Mouse (Mus musculus) limb, embryonic 12.5 days (tissue): ENCODE measurements around the gene Esyt3. TPM values are rescaled to one million over a fixed set of nuclear protein-coding genes. Genes with fewer than 3 reads are reported as not detected.

Experiments used
- ATAC-seq: fragments of 200-750 bp; cut with Nextera tagmentation; 2 replicates; pipeline ENCODE4 v1.8.0; 2017; ENCODE audit warnings: low read depth, moderate TSS enrichment; ENCODE audit not compliant: insufficient number of reproducible peaks, insufficient read depth, low FRiP score, low TSS enrichment
- H3K27ac ChIP-seq: fragments of 300-500 bp; sonication (generic); 2 replicates; pipeline ENCODE4 v1.5.1; 2016; ENCODE audit warnings: mild to moderate bottlenecking, moderate library complexity
- H3K27me3 ChIP-seq: fragments of 300-500 bp; sonication (generic); 2 replicates; pipeline ENCODE4 v1.6.1; 2016; ENCODE audit warnings: mild to moderate bottlenecking, moderate library complexity
- H3K36me3 ChIP-seq: fragments of 300-500 bp; sonication (generic); 2 replicates; pipeline ENCODE4 v1.6.1; 2016; ENCODE audit warnings: mild to moderate bottlenecking, moderate library complexity
- H3K4me1 ChIP-seq: fragments of 300-500 bp; sonication (generic); replicated peaks from 2 replicates; pipeline ENCODE4 v1.6.1; 2016
- H3K4me2 ChIP-seq: fragments of 300-500 bp; sonication (generic); 2 replicates; pipeline ENCODE4 v1.6.1; 2016; ENCODE audit warnings: mild to moderate bottlenecking, moderate library complexity
- H3K4me3 ChIP-seq: fragments of 300-500 bp; sonication (generic); replicated peaks from 2 replicates; pipeline ENCODE4 v1.5.1; 2016; ENCODE audit warnings: mild to moderate bottlenecking
- H3K9ac ChIP-seq: fragments of 300-500 bp; sonication (generic); replicated peaks from 2 replicates; pipeline ENCODE4 v1.6.1; 2016; ENCODE audit warnings: mild to moderate bottlenecking, moderate library complexity
- H3K9me3 ChIP-seq: fragments of 300-500 bp; sonication (generic); 2 replicates; pipeline ENCODE4 v1.6.1; 2016; ENCODE audit warnings: mild to moderate bottlenecking, moderate library complexity
- WGBS: fragments of 180-500 bp; shearing (Covaris S2); methylation state at CpG from one replicate; pipeline ENCODE4 v1.1.7; 2016; 5-methylcytosine and 5-hydroxymethylcytosine counted together
- polyA plus RNA-seq: library from polyadenylated mRNA; unstranded; fragments of >200 nt; fragmentation: Nextera tagmentation; extraction: Ambion mirVana; gene quantifications from 2 replicates; pipeline ENCODE4 v1.2.1, GENCODE M21; 2016

Esyt3 gene
- polyA plus RNA-seq, result 0.37 and 0.63 TPM in 2 replicates

DNA sequence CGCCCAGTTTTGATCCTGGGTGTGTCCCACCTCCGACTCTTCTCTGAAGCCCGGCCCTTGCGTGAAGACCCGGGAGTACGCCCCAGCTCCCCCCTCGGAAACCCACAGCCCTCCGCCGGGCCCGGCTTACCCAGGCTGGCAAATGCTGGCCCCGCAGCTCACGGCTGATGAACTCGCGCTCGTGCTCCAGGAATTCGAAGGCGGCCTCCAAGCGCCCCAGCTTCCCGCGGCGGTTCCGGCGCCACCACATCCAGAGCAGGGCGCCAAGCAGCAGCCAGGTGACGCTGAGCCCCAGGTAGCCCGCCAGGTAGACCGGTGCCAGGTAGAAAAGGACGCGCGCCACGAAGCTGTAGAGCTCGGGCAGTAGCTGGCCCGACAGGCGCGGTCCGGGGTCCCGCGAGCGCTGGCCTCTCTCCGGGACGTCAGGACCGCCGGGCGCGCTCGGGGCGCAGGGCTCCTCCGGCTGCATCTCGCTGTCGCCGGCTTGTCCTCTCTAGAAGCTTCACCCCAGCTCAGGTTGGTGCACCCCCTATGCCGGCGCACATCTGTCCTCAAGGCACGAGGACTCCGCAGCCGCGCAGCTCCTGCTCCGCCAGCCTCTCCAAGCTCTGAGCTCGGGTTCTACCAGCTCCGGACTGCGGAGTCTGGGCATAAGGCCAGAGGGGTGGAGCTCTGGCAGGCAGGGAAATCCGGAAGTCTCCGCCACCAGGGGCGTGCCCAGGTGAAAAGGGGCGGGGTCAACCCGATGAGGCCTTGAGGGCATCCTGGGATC, at the start of gene Esyt3:
Gene Esyt3 (minus strand): TSS at position 637 of the 772 bp plus-strand sequence.
- Histone ChIP-seq H3K4me2 (peak within 1 kb of the TSS; percentile 93), H3K4me1 (peaks cover 13% of the 10 kb centered on the region), H3K27ac (no peak within 1 kb of the TSS), H3K4me3 (peak within 1 kb of the TSS; percentile 48), H3K36me3 (no peaks in the 10 kb centered on the region), H3K27me3 (peaks cover 57% of the 10 kb centered on the region), H3K9ac (peak within 1 kb of the TSS; percentile 50; the same call in 1 of the 2 replicates), H3K9me3 (no peaks in the 10 kb centered on the region)
- peak; percentile 62; the same call in 1 of the 2 replicates for ATAC-seq
- under 1% methylated on average over 66 of the region's 66 CpGs for WGBS

DNA sequence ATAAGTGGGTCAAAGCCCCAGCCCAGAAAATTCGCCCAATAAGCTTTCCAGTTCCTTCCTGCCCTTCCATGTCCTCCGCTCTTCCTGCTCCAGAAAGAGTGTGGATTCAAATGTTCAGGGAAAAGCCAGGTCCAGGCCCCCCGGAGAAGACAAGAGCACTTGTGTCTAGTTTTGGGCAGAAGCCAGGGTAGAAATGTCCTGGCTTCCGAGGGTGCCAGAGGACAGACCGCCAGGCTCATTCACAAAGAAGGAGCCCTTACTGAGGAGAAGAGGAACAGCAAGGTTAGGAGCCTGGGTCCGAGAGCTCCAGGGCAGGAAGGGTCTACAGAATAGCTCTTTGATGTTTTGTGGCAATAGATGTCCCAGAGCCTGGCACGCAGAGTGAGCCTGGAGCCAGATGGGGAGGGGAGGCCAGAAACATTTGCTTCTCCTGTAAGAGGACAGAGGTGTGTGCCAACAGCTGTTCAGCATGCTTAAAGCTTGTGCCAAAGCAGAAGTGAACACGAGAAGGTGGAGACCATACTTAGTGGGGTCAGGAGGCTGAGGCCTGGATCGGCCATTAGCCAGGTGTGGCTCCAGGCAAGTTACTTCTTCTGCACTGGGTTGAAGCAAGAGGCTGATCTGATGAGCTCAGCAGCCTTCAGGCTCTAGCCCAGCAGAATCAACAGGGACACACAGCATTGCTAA, 43.1 kb upstream of the Esyt3 start:
- WGBS, result 70% methylated on average over 9 of the region's 9 CpGs
- no peak overlapping the region for H3K27ac ChIP-seq

DNA sequence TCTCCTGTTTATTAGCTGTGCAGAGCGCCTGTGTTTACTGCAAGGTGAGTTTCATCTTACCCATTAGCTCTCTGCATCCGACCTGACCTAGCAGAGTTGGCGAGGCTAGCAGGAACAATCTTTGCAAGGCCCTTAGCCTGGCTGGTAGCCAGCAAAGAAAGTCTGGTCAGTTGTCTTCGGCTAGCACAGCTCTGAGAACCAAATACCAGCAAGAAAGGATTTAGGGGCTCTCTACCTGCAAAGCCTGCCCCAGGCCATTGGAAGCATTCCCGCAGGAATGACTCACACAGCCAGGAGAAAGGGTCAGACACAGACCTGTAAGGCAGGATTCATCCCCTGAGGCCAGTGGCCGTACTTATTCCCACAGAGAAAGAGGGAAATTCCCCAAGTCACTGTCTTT, 42.4 kb upstream of the Esyt3 start:
- no peak for ATAC-seq
- WGBS, result 52% methylated on average over 6 of the region's 6 CpGs

More for the DNA sequence above, 43.1 kb upstream of the Esyt3 start:
- Histone ChIP-seq H3K27me3 (no peaks in the 10 kb centered on the region), H3K4me3 (no peak overlapping the region), H3K4me1 (peaks cover 11% of the 10 kb centered on the region; the same call in 1 of the 2 replicates), H3K4me2 (no peak overlapping the region), H3K9ac (no peak overlapping the region), H3K9me3 (no peaks in the 10 kb centered on the region), H3K36me3 (peaks cover 9% of the 10 kb centered on the region; the same call in 1 of the 2 replicates)
- ATAC-seq, result no peak

DNA sequence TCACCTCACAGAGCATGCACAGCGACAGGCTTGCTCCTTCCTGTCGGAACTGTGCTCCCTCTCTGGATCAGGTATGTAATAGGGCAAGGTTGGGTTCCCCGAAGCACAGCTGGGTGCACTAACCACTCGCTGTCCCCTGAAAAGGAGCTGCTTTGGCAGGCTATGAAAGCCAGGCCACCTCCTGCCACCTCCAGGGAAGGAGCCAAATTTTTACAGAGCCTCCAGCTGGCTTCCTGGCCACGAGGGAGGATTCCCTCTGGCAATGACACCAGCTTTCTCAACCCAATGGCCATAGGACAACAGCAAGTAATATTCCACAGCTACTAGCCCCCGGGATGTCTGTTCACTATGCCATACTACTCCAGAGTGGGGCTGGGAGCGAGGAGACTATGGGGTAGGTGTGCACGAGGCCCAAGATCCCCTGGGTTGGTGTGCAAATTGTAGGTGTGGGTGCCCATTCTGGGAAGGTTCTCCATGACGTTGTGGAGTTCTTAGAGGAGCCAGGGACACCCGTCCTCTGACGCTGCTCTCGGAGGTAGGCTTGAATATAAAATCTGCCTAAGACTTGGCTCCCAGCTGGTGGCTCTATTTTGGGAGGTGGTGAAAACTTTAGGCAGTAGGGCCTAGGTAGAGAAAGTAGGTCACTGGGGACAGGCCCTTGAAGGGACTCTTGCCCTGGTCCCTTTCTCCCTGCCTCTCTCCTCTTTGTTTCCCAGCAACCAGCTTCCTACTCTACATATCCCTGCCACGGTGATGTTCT, 38.9 kb upstream of the Esyt3 start:
- WGBS, result 81% methylated on average over 13 of the region's 13 CpGs
- no peak overlapping the region for H3K9ac ChIP-seq
- peaks cover 10% of the 10 kb centered on the region for H3K36me3 ChIP-seq
- H3K27ac ChIP-seq, result no peak overlapping the region
- no peaks in the 10 kb centered on the region for H3K27me3 ChIP-seq
- peaks cover 15% of the 10 kb centered on the region; the same call in 1 of the 2 replicates for H3K4me1 ChIP-seq
- no peaks in the 10 kb centered on the region for H3K9me3 ChIP-seq
- no peak overlapping the region for H3K4me2 ChIP-seq
- H3K4me3 ChIP-seq, result no peak overlapping the region
- no peak for ATAC-seq

More for the DNA sequence above, 42.4 kb upstream of the Esyt3 start:
- H3K9ac ChIP-seq, result no peak overlapping the region
- H3K27me3 ChIP-seq, result no peaks in the 10 kb centered on the region
- H3K4me2 ChIP-seq, result no peak overlapping the region
- peaks cover 8% of the 10 kb centered on the region; the same call in 1 of the 2 replicates for H3K36me3 ChIP-seq
- no peak overlapping the region for H3K4me3 ChIP-seq
- no peak overlapping the region for H3K27ac ChIP-seq
- peaks cover 11% of the 10 kb centered on the region; the same call in 1 of the 2 replicates for H3K4me1 ChIP-seq
- no peaks in the 10 kb centered on the region for H3K9me3 ChIP-seq

DNA sequence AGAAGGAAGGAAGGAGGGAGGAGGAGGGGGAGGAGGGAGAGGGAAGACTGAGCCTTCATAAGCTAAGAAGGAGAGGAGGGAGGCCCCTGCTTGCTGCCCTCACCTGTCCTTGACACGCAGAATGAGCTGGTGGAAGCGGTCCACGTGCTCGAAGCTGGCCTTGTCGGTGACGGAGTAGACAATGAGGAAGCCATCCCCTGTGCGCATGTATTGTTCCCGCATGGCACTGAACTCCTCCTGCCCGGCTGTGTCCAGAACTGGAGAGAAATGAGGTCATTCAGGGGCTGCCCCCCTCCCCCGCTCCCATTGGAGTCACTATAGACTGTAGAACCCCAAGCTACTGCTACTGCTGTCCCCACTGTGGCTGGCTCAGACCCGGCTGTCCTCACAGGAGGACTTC, 36.0 kb upstream of the Esyt3 start:
- H3K27me3 ChIP-seq, result no peaks in the 10 kb centered on the region
- 84% methylated on average over 11 of the region's 11 CpGs for WGBS
- H3K4me3 ChIP-seq, result no peak overlapping the region
- H3K9me3 ChIP-seq, result no peaks in the 10 kb centered on the region
- 0 out of 2 replicates have a peak, but pooled peaks cover 4% of the 10 kb centered on the region for H3K4me1 ChIP-seq
- H3K4me2 ChIP-seq, result no peak overlapping the region
- H3K27ac ChIP-seq, result no peak overlapping the region
- no peak for ATAC-seq
- no peak overlapping the region for H3K9ac ChIP-seq
- peaks cover 37% of the 10 kb centered on the region for H3K36me3 ChIP-seq

DNA sequence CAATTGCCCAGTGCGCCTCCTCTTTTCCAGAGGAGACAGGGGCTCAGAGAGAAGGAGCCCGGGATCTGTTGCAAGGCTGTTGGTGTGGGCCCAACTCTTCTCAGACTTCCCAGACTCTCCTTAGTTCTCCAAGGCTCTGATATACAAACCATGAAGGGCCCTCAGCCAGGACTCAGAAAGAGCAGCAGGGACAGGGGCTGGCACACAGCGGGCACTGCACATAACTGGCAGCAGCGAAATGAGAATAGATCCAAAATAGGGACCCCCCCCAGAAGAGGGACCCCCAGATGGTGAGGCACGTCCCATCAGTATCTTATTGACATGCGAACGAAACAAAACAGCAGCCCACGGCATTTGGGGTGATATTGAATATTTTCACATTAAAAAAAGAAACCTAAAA, 34.8 kb upstream of the Esyt3 start:
- H3K9ac ChIP-seq, result no peak overlapping the region
- 87% methylated on average over 8 of the region's 8 CpGs for WGBS
- no peak overlapping the region for H3K4me3 ChIP-seq
- no peak for ATAC-seq
- H3K9me3 ChIP-seq, result no peaks in the 10 kb centered on the region
- no peaks in the 10 kb centered on the region for H3K27me3 ChIP-seq
- H3K4me2 ChIP-seq, result no peak overlapping the region
- H3K36me3 ChIP-seq, result peaks cover 49% of the 10 kb centered on the region
- H3K27ac ChIP-seq, result no peak overlapping the region
- H3K4me1 ChIP-seq, result 0 out of 2 replicates have a peak, but pooled peaks cover 4% of the 10 kb centered on the region

DNA sequence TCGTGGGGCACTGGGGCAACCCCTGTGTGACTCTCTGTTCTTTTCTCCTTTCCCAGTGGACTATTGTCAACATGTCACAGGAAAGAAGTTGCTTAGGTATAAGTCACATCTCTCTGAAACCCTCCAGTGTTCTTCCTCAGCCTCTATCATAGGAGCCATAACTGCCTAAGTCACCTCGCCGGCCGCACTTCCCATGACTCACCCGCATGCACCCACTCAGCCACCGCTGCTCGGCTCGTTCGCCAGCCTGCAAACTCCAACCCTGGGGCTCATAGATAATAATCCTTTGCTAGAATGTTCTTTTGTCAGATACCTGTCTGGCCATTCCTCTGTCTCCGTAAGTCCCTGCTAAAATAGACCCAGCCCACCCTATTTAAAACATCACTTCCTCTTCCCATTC, 33.2 kb upstream of the Esyt3 start:
- WGBS, result 96% methylated on average over 10 of the region's 10 CpGs
- no peaks in the 10 kb centered on the region for H3K27me3 ChIP-seq
- no peak overlapping the region for H3K9ac ChIP-seq
- H3K9me3 ChIP-seq, result no peaks in the 10 kb centered on the region
- no peak for ATAC-seq
- H3K4me3 ChIP-seq, result no peak overlapping the region
- no peak overlapping the region for H3K27ac ChIP-seq
- H3K36me3 ChIP-seq, result peaks cover 57% of the 10 kb centered on the region
- H3K4me2 ChIP-seq, result no peak overlapping the region
- 0 out of 2 replicates have a peak, but pooled peaks cover 4% of the 10 kb centered on the region for H3K4me1 ChIP-seq

DNA sequence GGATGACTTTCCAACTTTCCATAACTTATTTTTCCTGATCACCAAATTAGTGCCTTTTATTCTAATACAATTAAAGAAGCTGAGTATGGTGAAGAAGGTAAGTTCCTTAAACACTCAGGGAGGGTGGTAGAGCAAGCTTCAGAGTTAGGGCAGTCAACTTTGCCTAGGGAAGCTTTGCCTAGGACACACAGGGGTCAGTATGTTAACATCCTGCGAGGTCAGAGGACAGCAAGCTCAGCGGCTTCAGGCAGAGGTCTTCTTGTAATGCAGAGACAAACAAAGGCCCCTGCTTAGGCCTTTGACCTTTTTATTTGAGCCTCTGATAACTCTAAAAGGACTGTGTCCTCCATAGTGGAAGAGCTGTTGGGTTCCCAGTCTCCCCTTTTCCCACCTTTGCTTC, 32.4 kb upstream of the Esyt3 start:
- Histone ChIP-seq H3K9me3 (no peaks in the 10 kb centered on the region), H3K4me3 (no peak overlapping the region), H3K27ac (no peak overlapping the region), H3K36me3 (peaks cover 64% of the 10 kb centered on the region), H3K27me3 (no peaks in the 10 kb centered on the region), H3K4me1 (0 out of 2 replicates have a peak, but pooled peaks cover 4% of the 10 kb centered on the region), H3K9ac (no peak overlapping the region), H3K4me2 (no peak overlapping the region)
- no peak for ATAC-seq
- WGBS, result 58% methylated on average over 2 of the region's 2 CpGs

DNA sequence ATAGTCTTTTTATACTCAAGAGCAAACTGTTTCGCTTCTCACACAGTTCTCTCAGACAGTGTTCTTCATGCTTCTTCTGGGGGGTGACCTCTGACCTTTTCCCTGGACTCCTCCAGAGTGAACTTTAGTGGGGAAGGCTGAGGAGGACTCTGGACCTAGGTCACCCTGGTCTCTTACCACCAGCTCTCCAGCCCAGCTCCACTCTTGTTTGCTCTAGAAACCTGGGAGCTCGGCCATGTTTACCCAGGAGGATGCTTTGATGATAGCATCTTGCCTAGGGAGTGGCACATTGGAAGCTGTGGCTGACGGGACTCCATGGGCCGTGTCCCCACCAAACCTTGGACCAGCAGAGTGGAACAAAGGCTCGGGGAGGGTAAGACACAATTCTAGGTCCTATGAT, 31.8 kb upstream of the Esyt3 start:
- H3K27me3 ChIP-seq, result no peaks in the 10 kb centered on the region
- H3K4me1 ChIP-seq, result 0 out of 2 replicates have a peak, but pooled peaks cover 4% of the 10 kb centered on the region
- no peak overlapping the region for H3K27ac ChIP-seq
- no peak for ATAC-seq
- no peak overlapping the region for H3K4me2 ChIP-seq
- WGBS, result 78% methylated on average over 5 of the region's 5 CpGs
- peaks cover 64% of the 10 kb centered on the region for H3K36me3 ChIP-seq
- H3K9ac ChIP-seq, result no peak overlapping the region
- no peaks in the 10 kb centered on the region for H3K9me3 ChIP-seq
- no peak overlapping the region for H3K4me3 ChIP-seq

DNA sequence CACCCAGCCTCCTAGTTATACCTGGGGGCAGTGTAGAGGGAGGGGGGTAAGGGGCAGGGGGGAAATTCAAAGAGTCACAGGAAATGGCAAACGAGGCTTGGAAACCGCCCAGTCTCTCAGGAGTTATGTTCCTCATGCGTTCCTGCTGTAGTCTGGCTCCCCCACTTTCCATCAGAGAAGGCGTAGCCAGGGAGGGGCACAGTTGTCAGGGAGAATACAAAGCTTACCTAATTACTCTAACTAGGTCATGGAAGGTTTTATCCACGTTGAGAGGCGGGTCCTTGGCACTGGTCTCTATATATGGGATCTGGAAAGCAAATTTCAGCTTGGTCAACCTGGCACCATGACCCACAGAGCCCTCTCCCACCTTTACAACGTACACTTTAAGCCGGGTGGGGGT, 31.1 kb upstream of the Esyt3 start:
- Histone ChIP-seq H3K4me2 (no peak overlapping the region), H3K36me3 (peaks cover 64% of the 10 kb centered on the region), H3K4me3 (no peak overlapping the region), H3K27ac (no peak overlapping the region), H3K4me1 (0 out of 2 replicates have a peak, but pooled peaks cover 2% of the 10 kb centered on the region), H3K9me3 (no peaks in the 10 kb centered on the region), H3K27me3 (no peaks in the 10 kb centered on the region), H3K9ac (no peak overlapping the region)
- WGBS, result 64% methylated on average over 8 of the region's 8 CpGs
- ATAC-seq, result no peak

DNA sequence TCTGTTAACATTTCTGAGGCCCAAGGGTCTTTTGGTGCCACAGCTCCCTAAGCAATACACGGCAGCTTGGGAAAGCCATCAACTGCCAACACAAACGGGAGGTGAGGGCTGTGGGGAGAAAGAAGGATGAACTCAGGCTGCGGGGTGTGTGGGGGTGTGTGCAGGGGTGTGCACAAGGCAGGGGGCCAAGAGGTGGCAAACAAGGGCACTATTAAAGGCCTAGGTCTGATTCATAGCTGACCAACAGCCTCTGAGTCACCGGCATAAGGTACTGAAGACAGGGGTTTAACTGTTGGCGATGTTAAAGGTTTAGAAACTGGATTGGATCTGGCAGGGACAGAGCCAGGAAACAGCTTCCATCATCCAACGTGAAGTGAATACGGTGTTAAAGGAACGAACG, 30.5 kb upstream of the Esyt3 start:
- Histone ChIP-seq H3K4me1 (no peaks in the 10 kb centered on the region), H3K9ac (no peak overlapping the region), H3K9me3 (no peaks in the 10 kb centered on the region), H3K36me3 (peaks cover 64% of the 10 kb centered on the region), H3K4me2 (no peak overlapping the region), H3K27ac (0 out of 2 replicates have a peak overlapping the region, but pooled peaks have one; percentile 41), H3K4me3 (no peak overlapping the region), H3K27me3 (no peaks in the 10 kb centered on the region)
- 82% methylated on average over 9 of the region's 9 CpGs for WGBS
- no peak for ATAC-seq
